Mouse (Mus musculus) stomach, postnatal 0 days (tissue): ENCODE measurements around the gene Ccdc93. TPM values are rescaled to one million over a fixed set of nuclear protein-coding genes. Genes with fewer than 3 reads are reported as not detected.

Experiments
- ATAC-seq: fragments of 200-750 bp; cut with Nextera tagmentation; 2 replicates; pipeline ENCODE4 v1.8.0; 2017; ENCODE audit not compliant: low FRiP score, low TSS enrichment
- DNase-seq: peaks from one replicate; pipeline ENCODE4 v3.0.0-alpha.2; 2016; ENCODE audit warnings: low spot score
- H3K27ac ChIP-seq: fragments of 300-500 bp; sonication (generic); replicated peaks from 2 replicates; pipeline ENCODE4 v1.5.1; 2014; ENCODE audit warnings: mild to moderate bottlenecking, control low read depth
- H3K27me3 ChIP-seq: fragments of 300-500 bp; sonication (generic); 2 replicates; pipeline ENCODE4 v1.6.1; 2014; ENCODE audit warnings: low read length; ENCODE audit not compliant: control insufficient read depth, insufficient read depth
- H3K36me3 ChIP-seq: fragments of 300-500 bp; sonication (generic); 2 replicates; pipeline ENCODE4 v1.6.1; 2014; ENCODE audit warnings: low read length, mixed read lengths; ENCODE audit not compliant: control insufficient read depth, insufficient read depth
- H3K4me1 ChIP-seq: fragments of 300-500 bp; sonication (generic); replicated peaks from 2 replicates; pipeline ENCODE4 v1.6.1; 2014; ENCODE audit warnings: antibody characterized with exemption; ENCODE audit not compliant: control insufficient read depth, insufficient read depth
- H3K4me2 ChIP-seq: fragments of 300-500 bp; sonication (generic); replicated peaks from 2 replicates; pipeline ENCODE4 v1.6.1; 2014; ENCODE audit warnings: low read depth, mild to moderate bottlenecking, control low read depth, moderate library complexity
- H3K4me3 ChIP-seq: fragments of 300-500 bp; sonication (generic); 2 replicates; pipeline ENCODE4 v1.5.1; 2014; ENCODE audit warnings: low read depth, low read length, control low read depth
- H3K9ac ChIP-seq: fragments of 300-500 bp; sonication (generic); 2 replicates; pipeline ENCODE4 v1.6.1; 2014; ENCODE audit warnings: mild to moderate bottlenecking, low read length, control low read depth, mixed read lengths
- H3K9me3 ChIP-seq: fragments of 300-500 bp; sonication (generic); 2 replicates; pipeline ENCODE4 v1.6.1; 2016; ENCODE audit warnings: low read length; ENCODE audit not compliant: control insufficient read depth
- CTCF ChIP-seq: IDR thresholded peaks from 2 replicates; pipeline ENCODE4 v1.5.1; 2016; ENCODE audit warnings: antibody characterized with exemption, low read depth, mild to moderate bottlenecking, moderate library complexity
- EP300 ChIP-seq: optimal IDR thresholded peaks from 2 replicates; pipeline ENCODE3; 2016; ENCODE audit warnings: antibody characterized with exemption
- WGBS: fragments of 180-500 bp; shearing (Covaris S2); extraction: QIAGEN DNeasy Blood & Tissue Kit; methylation state at CpG from one replicate; pipeline ENCODE4 v1.1.7; 2014; 5-methylcytosine and 5-hydroxymethylcytosine counted together
- polyA plus RNA-seq: library from polyadenylated mRNA; unstranded; fragments of >200 nt; fragmentation: Nextera tagmentation; extraction: Ambion mirVana; gene quantifications from 2 replicates; pipeline ENCODE4 v1.2.1, GENCODE M21; 2015

Ccdc93 gene
- polyA plus RNA-seq, 1 experiment from 2014 or later, result 4.6 TPM

DNA sequence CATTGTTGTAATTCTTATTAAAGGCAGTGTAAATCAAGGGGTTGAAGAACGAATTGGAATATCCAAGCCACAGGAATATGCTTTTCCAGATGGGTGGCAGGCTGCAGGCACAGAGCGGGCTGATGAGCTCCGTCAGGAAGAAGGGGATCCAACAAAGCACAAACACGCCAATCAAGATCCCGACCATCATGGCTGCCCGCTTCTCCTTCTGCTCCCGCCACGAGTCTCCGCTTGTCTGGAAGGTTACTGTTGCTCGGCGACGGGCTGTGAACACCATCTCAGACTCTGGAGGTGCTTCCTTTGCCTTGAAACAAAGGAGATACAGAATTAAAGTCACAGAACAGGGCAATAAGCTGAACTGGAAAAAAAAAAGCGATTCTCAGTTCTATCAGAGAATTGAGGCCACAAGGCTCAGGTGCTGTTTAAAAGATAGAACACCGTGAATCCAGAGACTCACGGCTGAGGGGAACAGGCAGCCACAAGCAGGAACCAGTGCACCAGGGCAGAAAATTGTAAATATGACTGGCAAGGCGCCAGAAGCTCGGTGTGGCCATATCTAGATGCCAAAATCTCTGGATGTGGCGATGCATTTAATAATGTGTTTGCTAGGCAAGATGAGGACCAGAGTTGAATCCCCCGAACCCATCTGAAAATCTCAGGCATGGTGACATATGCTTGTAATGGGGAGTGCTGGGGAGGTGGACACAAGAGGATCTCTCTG lies 79.7 kb downstream of the Ccdc93 start:
- no peak for DNase-seq
- 79% methylated on average over 19 of the region's 19 CpGs for WGBS

DNA sequence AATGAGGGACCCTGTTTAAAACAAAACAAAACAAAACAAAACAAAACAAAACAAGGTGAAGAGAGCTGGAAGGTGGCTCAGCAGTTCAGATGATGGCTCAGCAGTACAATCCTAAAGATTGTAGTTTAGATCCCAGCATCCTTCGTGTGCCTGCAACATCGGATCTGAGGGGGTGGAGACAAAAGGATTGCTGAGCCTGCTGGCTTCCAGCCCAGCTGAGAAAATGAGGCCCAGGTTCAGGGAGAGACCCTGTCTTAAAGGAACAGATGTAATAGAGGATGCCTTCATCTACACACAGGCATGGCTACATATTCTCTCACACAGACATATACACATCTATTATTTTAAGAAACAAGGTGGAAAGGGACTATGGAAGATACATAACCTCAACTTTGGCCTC lies 80.3 kb downstream of the Ccdc93 start:
- no peaks in the 10 kb centered on the region for H3K9me3 ChIP-seq
- H3K4me2 ChIP-seq, result no peak overlapping the region
- WGBS, result 18% methylated on average over 2 of the region's 2 CpGs
- no peak overlapping the region for H3K9ac ChIP-seq
- no peak for ATAC-seq
- TF ChIP-seq CTCF, result no peak
- no peak for TF ChIP-seq EP300
- H3K27ac ChIP-seq, result no peak overlapping the region
- no peaks in the 10 kb centered on the region for H3K27me3 ChIP-seq
- H3K4me1 ChIP-seq, result no peaks in the 10 kb centered on the region
- no peak overlapping the region for H3K4me3 ChIP-seq
- DNase-seq, result no peak
- 0 out of 2 replicates have a peak, but pooled peaks cover 2% of the 10 kb centered on the region for H3K36me3 ChIP-seq

More for the DNA sequence above, 79.7 kb downstream of the Ccdc93 start:
- no peak for TF ChIP-seq CTCF
- no peak for TF ChIP-seq EP300
- H3K4me2 ChIP-seq, result no peak overlapping the region
- H3K4me1 ChIP-seq, result no peaks in the 10 kb centered on the region
- H3K9ac ChIP-seq, result no peak overlapping the region
- H3K4me3 ChIP-seq, result no peak overlapping the region
- H3K9me3 ChIP-seq, result no peaks in the 10 kb centered on the region
- no peak overlapping the region for H3K27ac ChIP-seq
- 0 out of 2 replicates have a peak, but pooled peaks cover 2% of the 10 kb centered on the region for H3K36me3 ChIP-seq
- no peaks in the 10 kb centered on the region for H3K27me3 ChIP-seq
- no peak for ATAC-seq

DNA sequence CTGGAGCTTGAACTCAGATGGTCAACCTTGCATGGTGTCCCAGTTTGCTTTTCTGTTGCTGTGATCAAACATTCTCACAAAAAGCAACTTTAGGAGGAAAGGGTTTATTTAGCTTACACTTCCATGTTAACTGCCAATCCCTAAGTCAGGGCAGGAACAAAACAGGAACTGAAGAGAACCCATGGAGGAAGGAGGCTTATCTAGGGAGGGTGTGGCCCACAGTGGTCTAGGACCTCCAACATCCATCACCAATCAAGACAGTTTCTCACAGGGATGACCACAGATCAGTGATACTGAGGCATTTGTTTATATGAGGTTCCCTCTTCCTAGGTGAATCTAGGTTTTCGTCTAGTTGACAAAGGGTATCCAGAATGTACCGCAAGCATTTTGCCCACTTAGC lies 81.1 kb downstream of the Ccdc93 start:
- ATAC-seq, result no peak
- H3K4me1 ChIP-seq, result no peaks in the 10 kb centered on the region
- no peaks in the 10 kb centered on the region for H3K9me3 ChIP-seq
- no peaks in the 10 kb centered on the region for H3K27me3 ChIP-seq
- 88% methylated on average over 2 of the region's 2 CpGs for WGBS
- H3K27ac ChIP-seq, result no peak overlapping the region
- H3K4me3 ChIP-seq, result no peak overlapping the region
- no peak overlapping the region for H3K4me2 ChIP-seq
- no peak for DNase-seq
- 0 out of 2 replicates have a peak, but pooled peaks cover 2% of the 10 kb centered on the region for H3K36me3 ChIP-seq
- no peak for TF ChIP-seq CTCF
- no peak for TF ChIP-seq EP300
- H3K9ac ChIP-seq, result no peak overlapping the region

DNA sequence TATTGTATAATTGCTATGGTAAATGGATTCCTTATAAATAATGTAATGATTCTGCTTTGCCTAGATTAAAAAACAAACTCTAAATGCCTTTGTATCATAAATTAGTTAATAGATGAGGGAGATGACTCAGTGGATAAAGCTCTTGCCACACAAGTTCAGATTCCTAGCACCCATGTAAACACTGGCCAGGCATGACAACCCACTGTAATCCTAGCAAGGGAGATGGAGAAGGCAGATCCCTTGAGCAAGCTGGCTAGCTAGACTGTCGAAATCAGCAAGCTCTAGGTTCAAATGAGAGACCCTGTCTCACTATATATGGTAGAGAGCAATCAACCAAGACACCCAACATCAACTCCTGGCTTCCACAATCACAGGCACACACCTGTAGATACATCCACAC lies 87.8 kb downstream of the Ccdc93 start:
- WGBS, result 70% methylated on average over 1 of the region's 1 CpGs
- Histone ChIP-seq H3K9me3 (no peaks in the 10 kb centered on the region), H3K4me2 (no peak overlapping the region), H3K27ac (no peak overlapping the region), H3K9ac (no peak overlapping the region), H3K27me3 (no peaks in the 10 kb centered on the region), H3K36me3 (no peaks in the 10 kb centered on the region), H3K4me3 (no peak overlapping the region), H3K4me1 (no peaks in the 10 kb centered on the region)
- no peak for DNase-seq
- no peak for TF ChIP-seq EP300
- TF ChIP-seq CTCF, result no peak
- ATAC-seq, result no peak

GRCm38 (mm10) chr1:121527061-121527460 lies 96.2 kb downstream of the Ccdc93 start:
- Histone ChIP-seq H3K4me2 (peak overlapping the region; percentile 38), H3K4me1 (0 out of 2 replicates have a peak, but pooled peaks cover 3% of the 10 kb centered on the region), H3K4me3 (no peak overlapping the region), H3K9me3 (no peaks in the 10 kb centered on the region), H3K9ac (no peak overlapping the region), H3K27ac (no peak overlapping the region), H3K27me3 (peaks cover 5% of the 10 kb centered on the region; the same call in 1 of the 2 replicates), H3K36me3 (no peaks in the 10 kb centered on the region)
- 39% methylated on average over 17 of the region's 17 CpGs for WGBS
- TF ChIP-seq CTCF (no peak), EP300 (no peak)
- DNase-seq (no peak), ATAC-seq (no peak)

DNA sequence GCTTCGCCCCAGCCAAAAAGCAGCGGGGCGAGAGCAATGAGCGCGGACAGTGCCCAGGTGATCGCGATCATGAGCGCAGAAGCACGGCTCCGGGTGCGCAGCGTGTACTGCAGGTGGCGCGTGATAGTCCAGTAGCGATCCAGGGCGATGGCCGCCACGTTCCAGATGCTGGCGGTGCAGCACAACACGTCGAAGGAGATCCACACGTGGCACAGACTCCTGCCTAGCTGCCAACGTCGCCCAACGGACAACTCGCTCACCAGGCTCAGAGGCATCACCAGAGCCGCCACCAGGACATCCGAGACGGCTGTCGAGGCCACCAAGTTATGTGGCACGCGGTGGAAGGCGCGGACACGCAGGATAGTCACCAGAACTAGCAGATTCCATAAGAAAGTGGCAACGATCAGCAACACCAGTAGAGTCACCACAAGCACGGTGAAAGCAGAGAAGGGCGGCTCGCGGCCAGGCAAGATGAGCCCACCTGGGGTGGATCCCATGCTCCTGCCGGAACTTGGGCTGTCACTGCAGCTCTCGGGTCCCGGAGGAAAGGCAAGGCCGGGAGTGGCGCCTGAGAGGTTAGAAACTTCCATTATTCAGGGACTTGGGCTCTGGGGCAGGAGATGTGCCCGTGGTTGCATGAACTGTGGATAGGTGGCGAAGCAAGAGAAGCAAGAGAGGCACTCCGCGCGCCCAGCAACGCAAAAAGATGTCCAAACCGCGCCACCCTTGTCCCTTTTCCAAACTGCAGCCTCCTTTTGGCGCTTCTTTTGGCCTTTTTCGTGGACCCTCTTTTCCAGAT lies 97.0 kb downstream of the Ccdc93 start:
- H3K4me1 ChIP-seq, result 0 out of 2 replicates have a peak, but pooled peaks cover 3% of the 10 kb centered on the region
- no peaks in the 10 kb centered on the region for H3K9me3 ChIP-seq
- H3K4me2 ChIP-seq, result peak overlapping the region; percentile 38
- peak overlapping the region; percentile 17 for H3K4me3 ChIP-seq
- ATAC-seq (no peak), DNase-seq (no peak)
- H3K27ac ChIP-seq, result no peak overlapping the region
- WGBS, result 13% methylated on average over 55 of the region's 55 CpGs
- peaks cover 5% of the 10 kb centered on the region; the same call in 1 of the 2 replicates for H3K27me3 ChIP-seq
- H3K9ac ChIP-seq, result no peak overlapping the region
- TF ChIP-seq EP300 (no peak), CTCF (no peak)
- H3K36me3 ChIP-seq, result no peaks in the 10 kb centered on the region
